Mouse (Mus musculus) bone marrow, adult 2 months (tissue): ENCODE data around the gene Cnih2.

Experiments used
- CTCF ChIP-seq: fragments of 200-500 bp; IDR thresholded peaks from 2 replicates; pipeline ENCODE4 v1.5.1; 2011; ENCODE audit warnings: low read length, control low read depth; ENCODE audit not compliant: control insufficient read depth, insufficient read depth
- POLR2A ChIP-seq: fragments of 200-500 bp; IDR thresholded peaks from 2 replicates; pipeline ENCODE4 v1.6.1; 2011; ENCODE audit warnings: low read depth, mild to moderate bottlenecking, control low read depth, low read length, borderline replicate concordance; ENCODE audit not compliant: control insufficient read depth

GRCm38 (mm10) chr19:5131237-5131636, 32.9 kb upstream of the Cnih2 start:
- TF ChIP-seq CTCF (no peak), POLR2A (no peak)
